Mouse (Mus musculus) testis, adult 2 months (tissue): Measurements from ENCODE around the gene Ovca2. TPM values are rescaled to one million over a fixed set of nuclear protein-coding genes. Genes with fewer than 3 reads are reported as not detected.
"Not testable (repeated sequence)": the region's sequence is repeated elsewhere in the genome, so short reads cannot be mapped to it uniquely, and the experiment has no call there.

Experiments
- H3K27ac ChIP-seq: fragments of 200-500 bp; 2 replicates; pipeline ENCODE4 v1.5.1; 2012; ENCODE audit warnings: low read depth, low read length; ENCODE audit not compliant: control insufficient read depth, insufficient read depth
- H3K27me3 ChIP-seq: fragments of 200-500 bp; 2 replicates; pipeline ENCODE4 v1.6.1; 2012; ENCODE audit warnings: mild to moderate bottlenecking, low read length, moderate library complexity; ENCODE audit not compliant: control insufficient read depth, insufficient read depth
- H3K36me3 ChIP-seq: fragments of 200-500 bp; 2 replicates; pipeline ENCODE4 v1.6.1; 2012; ENCODE audit warnings: mild to moderate bottlenecking, low read length; ENCODE audit not compliant: control insufficient read depth, insufficient read depth
- H3K4me1 ChIP-seq: fragments of 200-500 bp; 2 replicates; pipeline ENCODE4 v1.6.1; 2012; ENCODE audit warnings: low read length; ENCODE audit not compliant: control insufficient read depth, insufficient read depth
- H3K4me3 ChIP-seq: fragments of 200-500 bp; 2 replicates; pipeline ENCODE4 v1.5.1; 2012; ENCODE audit warnings: low read depth, mild to moderate bottlenecking, low read length, moderate library complexity, mixed read lengths; ENCODE audit not compliant: control insufficient read depth
- CTCF ChIP-seq: fragments of 200-500 bp; IDR thresholded peaks from 2 replicates; pipeline ENCODE4 v1.5.1; 2012; ENCODE audit warnings: low read depth, mild to moderate bottlenecking, inconsistent platforms, low read length, moderate library complexity; ENCODE audit not compliant: control insufficient read depth, insufficient read depth, insufficient replicate concordance
- POLR2A ChIP-seq: fragments of 200-500 bp; IDR thresholded peaks from 2 replicates; pipeline ENCODE4 v1.6.1; 2012; ENCODE audit warnings: low read depth, mild to moderate bottlenecking, inconsistent platforms, low read length, moderate library complexity; ENCODE audit not compliant: control insufficient read depth
- polyA plus RNA-seq: library from polyadenylated mRNA; depleted of rRNA; stranded (reverse); fragments of >200 nt; gene quantifications from 2 replicates; pipeline ENCODE4 v1.2.3, GENCODE M21; 2012

The Ovca2 gene
- polyA plus RNA-seq, 1 experiment, result 10.2 TPM

DNA sequence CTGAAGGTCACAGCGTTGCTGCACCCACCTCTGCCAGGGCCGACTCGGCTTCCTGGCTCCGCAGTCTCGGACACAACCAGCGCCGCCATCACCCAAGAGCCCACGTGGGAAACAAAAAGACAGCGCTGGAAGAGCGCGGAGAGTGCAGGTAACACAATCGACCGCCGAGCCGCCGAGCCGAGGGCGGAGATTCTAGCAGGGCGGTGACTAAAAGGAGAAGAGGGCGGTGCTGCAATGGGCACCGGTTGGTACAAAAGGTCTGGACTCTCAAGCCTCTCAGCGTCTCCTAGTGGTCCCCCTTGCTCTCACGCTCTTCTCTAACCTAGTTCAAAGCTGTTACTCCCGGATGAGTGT, 11.7 kb upstream of the Ovca2 start:
- Histone ChIP-seq H3K4me1 (peaks cover 15% of the 10 kb centered on the region), H3K27me3 (no peaks in the 10 kb centered on the region), H3K36me3 (no peaks in the 10 kb centered on the region), H3K4me3 (peak overlapping the region; percentile 95), H3K27ac (peak overlapping the region; percentile 9; the same call in 1 of the 2 replicates)
- no peak for TF ChIP-seq CTCF
- peak; percentile 68; the same call in 1 of the 2 replicates for TF ChIP-seq POLR2A

GRCm38 (mm10) chr11:75189713-75190370, 11.2 kb upstream of the Ovca2 start:
- TF ChIP-seq CTCF (no peak), POLR2A (no peak)
- Histone ChIP-seq H3K27me3 (no peaks in the 10 kb centered on the region), H3K4me1 (peaks cover 15% of the 10 kb centered on the region), H3K4me3 (peak overlapping the region; percentile 95), H3K36me3 (no peaks in the 10 kb centered on the region), H3K27ac (peak overlapping the region; percentile 9; the same call in 1 of the 2 replicates)

DNA sequence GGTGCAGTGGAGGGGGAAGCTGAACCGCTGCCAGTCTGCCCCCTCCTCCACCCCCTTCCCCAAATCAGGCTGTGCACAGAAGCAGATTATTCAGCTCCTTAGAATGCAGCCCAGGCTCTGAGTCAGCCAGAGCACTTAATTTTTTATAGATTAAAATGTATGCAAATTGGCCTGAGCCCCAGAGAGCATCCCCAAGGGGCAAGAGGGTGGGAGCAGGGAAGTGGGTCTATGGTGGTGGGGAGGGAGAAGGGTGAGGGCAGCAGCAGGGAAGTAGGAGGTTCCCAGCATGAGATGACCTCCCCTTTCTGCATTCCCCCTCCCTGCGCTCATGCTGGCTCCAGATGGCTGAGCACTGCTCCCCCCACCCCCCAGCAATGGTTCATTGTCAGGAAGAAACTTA, 6.4 kb upstream of the Ovca2 start:
- Histone ChIP-seq H3K4me1 (peaks cover 2% of the 10 kb centered on the region), H3K27me3 (no peaks in the 10 kb centered on the region), H3K4me3 (no peak overlapping the region), H3K36me3 (no peaks in the 10 kb centered on the region), H3K27ac (no peak overlapping the region)
- TF ChIP-seq POLR2A (no peak), CTCF (no peak)

DNA sequence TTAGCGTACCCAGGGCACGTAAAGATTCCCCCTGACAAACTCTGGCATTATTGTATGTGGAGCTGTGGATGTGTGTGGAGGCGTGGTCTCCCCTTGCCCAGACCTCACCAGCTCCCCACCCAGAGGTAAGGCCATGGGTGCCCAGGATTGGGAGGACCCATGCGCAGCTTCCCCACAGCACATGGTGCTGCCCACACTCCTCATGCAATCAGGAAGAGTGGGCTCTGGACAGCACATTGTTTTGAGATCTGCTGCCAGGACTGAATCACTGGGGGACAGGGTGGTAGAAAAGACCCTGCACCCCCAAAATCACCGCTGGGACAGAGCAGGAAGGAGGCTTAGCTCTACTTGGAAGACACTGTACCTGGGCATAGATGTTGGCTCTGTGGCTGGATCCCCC, 5.9 kb upstream of the Ovca2 start:
- Histone ChIP-seq H3K4me3 (no peak overlapping the region), H3K36me3 (no peaks in the 10 kb centered on the region), H3K27me3 (no peaks in the 10 kb centered on the region), H3K27ac (no peak overlapping the region), H3K4me1 (peaks cover under 1% of the 10 kb centered on the region)
- TF ChIP-seq POLR2A (no peak), CTCF (no peak)

GRCm38 (mm10) chr11:75183917-75184570, 5.4 kb upstream of the Ovca2 start:
- H3K4me3 ChIP-seq, result no peak overlapping the region
- TF ChIP-seq POLR2A (no peak), CTCF (no peak)
- no peaks in the 10 kb centered on the region for H3K36me3 ChIP-seq
- no peak overlapping the region for H3K27ac ChIP-seq
- no peaks in the 10 kb centered on the region; the same call in 1 of the 2 replicates for H3K4me1 ChIP-seq
- no peaks in the 10 kb centered on the region for H3K27me3 ChIP-seq

DNA sequence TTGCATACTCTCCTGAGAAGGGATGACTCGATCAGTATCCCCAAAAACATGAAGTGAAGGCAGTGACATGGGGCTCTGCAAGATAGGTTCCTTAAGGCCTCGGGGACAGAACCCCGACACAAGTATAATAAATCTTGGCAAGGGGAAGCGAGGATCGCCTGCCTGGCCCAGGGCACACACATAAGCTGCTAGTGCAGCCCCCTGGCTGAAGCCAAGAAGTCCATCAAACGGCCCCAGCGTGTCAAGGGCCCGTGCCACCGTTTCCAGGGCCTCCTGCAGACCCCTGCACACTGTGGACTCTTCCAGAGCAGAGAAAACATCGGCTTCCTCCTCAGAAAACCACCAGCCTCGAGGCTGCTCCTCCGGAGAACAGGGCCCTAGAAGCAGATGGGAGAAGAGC, 624 bp downstream of the Ovca2 start:
- no peak for TF ChIP-seq POLR2A
- TF ChIP-seq CTCF, result no peak
- Histone ChIP-seq H3K4me1 (peaks cover 5% of the 10 kb centered on the region), H3K36me3 (no peaks in the 10 kb centered on the region), H3K27ac (no peak overlapping the region), H3K27me3 (no peaks in the 10 kb centered on the region; the same call in 1 of the 2 replicates), H3K4me3 (peak overlapping the region; percentile 97)

DNA sequence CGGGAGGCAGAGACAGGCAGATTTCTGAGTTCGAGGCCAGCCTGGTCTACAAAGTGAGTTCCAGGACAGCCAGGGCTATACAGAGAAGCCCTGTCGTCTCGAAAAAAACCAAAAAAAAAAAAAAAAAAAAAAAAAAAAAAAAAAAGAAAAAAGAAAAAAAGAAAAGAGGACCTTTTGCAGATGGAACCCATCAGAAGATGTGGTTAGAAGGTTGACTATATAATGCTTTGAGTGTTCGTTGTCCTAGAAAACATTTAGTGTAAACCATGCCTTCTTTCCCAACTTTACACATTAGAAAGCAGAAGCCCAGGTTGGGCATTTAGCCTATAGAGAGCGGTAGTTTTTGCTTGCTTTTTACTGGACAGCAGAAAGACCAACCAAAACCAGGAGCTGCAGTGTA, 4.1 kb downstream of the Ovca2 start:
- H3K27me3 ChIP-seq, H3K27ac ChIP-seq, H3K36me3 ChIP-seq: not testable (repeated sequence)
- Histone ChIP-seq H3K4me3 (peak overlapping the region; percentile 68), H3K4me1 (peaks cover 16% of the 10 kb centered on the region)

DNA sequence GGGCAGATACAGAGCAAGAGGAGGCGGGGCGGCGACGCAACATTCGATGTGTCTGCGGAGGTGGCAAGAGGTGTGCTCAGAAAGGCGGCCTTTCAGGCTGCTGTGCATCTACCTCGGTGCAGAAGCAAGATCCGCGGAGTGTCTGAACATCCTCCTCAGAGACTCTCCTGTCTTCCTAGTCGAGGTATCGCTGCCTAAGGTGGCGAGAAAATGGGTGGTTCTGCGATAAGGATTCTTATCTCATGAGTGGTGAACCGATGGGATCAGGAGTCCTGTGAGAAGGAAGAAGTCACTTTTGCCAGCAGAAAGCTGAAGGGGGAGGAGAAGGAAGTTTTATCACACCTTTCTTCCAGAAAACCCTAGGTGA, 4.9 kb downstream of the Ovca2 start:
- peak overlapping the region; percentile 68 for H3K4me3 ChIP-seq
- H3K4me1 ChIP-seq, result peaks cover 14% of the 10 kb centered on the region
- no peaks in the 10 kb centered on the region for H3K36me3 ChIP-seq
- no peak for TF ChIP-seq CTCF
- TF ChIP-seq POLR2A, result no peak
- peak overlapping the region; percentile 3; the same call in 1 of the 2 replicates for H3K27ac ChIP-seq
- H3K27me3 ChIP-seq, result peaks cover 2% of the 10 kb centered on the region
